Mouse (Mus musculus) CD4-positive, CD25-positive, alpha-beta regulatory T cell, adult 2 months (primary cell): ENCODE measurements around the gene Zfp950.

Source experiments
- DNase-seq: peaks from one replicate; pipeline ENCODE4 v3.0.0-alpha.2; 2012; ENCODE audit warnings: low read depth, low spot score

Gene Zfp950

GRCm38 (mm10) chr19:61057581-61057980, 83.1 kb downstream of the Zfp950 start:
- DNase-seq: no peak

DNA sequence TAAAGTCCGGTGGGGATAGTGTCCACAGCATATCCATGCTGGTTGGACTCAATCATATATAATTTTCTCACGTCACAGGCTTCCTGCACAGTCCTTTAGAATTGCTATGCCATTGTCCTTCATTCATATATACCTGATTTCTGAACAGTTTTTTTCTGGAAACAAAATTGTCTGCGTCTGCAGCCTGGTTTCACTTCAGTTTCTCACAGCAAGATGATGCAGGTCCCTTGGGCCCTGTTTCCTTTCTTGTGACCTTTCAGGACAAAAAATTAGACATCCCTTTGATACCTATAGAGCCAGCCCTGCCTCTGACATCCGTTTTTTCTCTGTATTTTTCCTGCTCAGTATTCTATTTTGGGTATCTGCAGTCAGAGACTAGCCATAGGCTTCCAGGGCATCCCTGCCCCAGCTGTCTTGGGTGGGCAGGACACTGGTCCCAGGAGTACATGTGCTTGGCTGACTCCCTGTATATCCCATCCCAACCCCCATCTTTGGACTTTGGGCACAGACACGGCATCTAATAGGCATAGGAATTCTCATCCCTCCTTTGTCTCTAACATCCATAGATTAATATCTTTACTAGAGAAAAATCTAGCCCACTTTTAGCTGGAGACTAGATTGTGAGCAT, 83.7 kb downstream of the Zfp950 start:
- DNase-seq: no peak

DNA sequence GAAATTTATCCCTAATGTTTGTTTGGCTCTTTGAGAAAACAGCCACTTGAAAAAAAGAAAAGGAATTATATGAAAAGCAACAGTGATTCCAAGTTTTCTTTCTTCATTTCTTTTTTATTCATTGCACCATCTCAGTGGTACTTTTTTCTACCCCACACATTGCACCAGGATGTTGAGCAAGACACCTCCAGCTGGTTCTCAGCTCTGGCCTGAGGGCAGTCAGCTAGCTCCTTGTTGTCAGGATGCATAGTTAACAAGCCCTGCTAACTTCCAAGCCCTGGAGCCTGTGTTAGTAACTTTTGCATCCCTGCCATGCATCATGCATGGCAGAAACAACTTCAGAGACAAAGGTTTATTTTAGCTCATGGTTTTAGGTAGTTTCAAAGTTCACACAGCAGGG, 87.9 kb downstream of the Zfp950 start:
- no peak for DNase-seq

DNA sequence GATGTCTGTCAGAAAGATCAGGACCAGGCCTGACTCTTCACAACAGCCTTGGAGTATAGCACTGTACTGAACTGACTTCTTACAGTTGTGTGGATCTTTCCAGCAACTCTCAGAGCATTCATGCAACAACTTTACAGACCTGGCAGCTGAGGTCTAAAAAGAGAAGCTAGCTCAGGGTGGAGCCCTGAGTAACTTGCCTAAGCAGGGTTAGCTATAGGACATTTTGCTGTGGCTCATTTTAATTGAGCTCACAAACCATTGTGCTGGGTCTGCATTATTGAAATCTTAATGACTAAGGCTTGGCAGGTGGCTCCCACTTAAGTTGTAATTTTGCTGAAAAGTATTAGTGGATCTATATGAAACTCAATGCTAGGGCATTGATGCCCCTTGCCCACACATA, 88.6 kb downstream of the Zfp950 start:
- no peak for DNase-seq

DNA sequence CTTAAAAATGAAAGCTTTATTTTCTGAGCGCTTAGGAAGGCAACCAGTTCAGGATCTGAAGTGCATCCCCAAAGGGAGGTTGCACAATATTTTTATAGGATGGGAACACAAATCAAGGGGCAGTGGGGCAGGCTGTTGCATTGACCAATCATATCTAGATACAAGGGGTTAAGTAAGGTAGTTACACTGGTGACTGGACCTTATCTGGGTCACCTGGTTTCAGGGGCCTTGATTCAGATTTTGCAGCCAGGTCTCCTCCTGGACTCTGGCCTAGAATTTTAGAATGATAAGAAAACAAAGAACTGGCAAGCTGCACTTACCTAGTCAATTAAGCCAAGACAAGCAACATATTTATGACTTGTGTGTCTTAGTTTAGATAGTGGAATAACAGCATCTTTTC, 89.5 kb downstream of the Zfp950 start:
- DNase-seq: no peak

- no peak for DNase-seq
Observed at GRCm38 (mm10) chr19:61049413-61049812, 91.2 kb downstream of the Zfp950 start.

DNA sequence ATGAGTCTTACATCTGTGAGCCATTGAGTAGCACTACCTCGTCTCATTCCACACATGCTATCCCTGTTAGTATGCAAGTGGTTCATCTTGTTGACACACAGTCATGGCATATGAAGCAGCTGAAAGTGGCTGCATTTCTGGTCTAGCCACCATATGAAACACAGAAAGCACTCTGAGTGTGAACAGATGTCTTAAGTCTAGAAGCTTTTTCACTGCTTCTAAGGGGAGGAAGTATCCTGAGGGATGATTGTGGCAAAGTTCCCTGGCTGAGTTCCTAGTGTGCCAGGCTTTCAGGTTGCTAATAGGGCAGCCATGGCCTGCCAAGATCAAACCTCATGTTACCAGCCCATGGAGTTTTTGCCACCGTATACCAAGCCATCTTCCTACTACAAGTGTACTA, 92.0 kb downstream of the Zfp950 start:
- no peak for DNase-seq

GRCm38 (mm10) chr19:61039151-61039550, 101.5 kb downstream of the Zfp950 start:
- DNase-seq: no peak

DNA sequence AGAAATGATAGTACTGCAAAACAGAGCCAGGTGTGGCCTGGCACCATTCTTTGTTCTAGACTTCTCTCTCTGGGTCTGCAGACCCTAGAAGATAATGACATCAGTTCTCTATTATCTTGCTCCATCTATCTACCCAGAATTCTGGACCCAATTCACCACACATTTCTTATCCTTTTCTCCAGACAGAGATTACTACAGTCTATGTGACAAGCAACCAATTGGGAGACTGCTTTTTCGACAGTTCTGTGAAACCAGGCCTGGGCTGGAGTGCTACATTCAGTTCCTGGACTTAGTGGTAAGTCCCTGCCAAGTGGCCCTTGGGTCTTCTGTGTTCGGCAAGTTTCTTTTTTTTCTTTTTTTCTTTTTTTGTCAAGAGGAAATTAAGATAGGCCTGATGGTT, 109.1 kb downstream of the Zfp950 start:
- no peak for DNase-seq

- DNase-seq: no peak
Observed at GRCm38 (mm10) chr19:61021939-61022566, 118.6 kb downstream of the Zfp950 start.

GRCm38 (mm10) chr19:61021502-61021901, 119.1 kb downstream of the Zfp950 start:
- DNase-seq: no peak

DNA sequence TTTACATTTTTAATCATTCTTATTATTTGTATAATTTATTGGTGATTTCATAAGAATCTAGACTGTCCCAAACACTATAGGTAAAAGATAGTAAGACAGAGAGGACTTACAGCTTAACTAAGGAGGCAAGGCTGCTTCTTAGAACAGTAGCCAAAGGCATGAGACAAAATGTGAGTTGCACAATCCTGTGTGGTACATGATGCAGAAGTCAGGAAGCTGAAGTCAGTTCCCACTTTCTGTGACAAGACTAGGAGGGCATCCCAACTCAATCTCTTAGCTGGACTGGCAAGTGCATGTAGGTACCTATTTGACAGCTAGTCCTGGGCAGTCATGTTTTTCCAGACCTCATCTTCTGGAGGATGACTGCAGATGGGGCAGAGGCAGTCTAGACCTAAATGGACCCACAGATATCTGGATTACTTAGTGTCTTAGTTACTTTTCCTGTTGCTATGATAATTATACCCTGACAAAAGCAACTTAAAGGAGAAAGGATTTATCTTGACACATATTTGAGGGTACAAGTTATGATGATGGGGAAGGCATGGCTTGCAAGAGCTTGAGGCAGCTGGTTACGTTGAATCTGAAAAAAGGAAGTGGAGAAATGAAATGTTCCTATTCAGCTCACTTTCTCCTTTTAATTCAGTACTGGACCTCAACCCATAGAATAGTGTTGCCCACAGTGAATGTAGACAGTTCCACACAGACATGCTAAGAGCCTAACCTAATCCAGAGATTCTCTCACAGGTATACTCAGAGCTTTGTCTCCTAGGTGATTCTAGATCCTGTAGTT, 123.0 kb downstream of the Zfp950 start:
- no peak for DNase-seq

- DNase-seq: no peak
Observed at GRCm38 (mm10) chr19:61009266-61009665, 131.4 kb downstream of the Zfp950 start.
